Mouse (Mus musculus): Measurements from ENCODE around the gene Ankrd22. TPM values are rescaled to one million over a fixed set of nuclear protein-coding genes. Genes with fewer than 3 reads are reported as not detected.

The Ankrd22 gene
- polyA plus RNA-seq (2012; rRNA removed), result 0.10 TPM in 1 of 2 replicates, not detected in the other

DNA sequence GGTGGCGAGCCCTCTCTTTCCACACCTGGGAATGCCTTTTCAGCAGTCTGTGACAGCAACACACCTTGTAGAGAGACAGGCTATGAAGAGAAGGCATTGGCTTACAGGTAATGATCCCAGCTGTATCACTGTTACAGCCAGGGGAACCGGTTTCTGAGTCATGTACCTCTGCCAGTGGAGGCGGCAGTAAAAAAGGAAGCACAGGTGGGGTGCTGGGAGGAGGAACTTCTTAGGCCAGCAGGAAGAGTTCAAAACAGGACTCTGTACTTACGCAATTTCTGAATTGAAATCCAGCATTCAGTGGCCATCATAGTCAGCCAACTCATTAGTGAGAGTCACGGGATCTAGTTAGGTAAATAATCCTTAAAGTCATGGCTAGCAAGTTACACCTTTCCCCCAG, at the start of gene Ankrd22:
Ankrd22 (minus strand) TSS at position 163 of the 400 bp plus-strand sequence.
- 79% methylated on average over 5 of the region's 5 CpGs for WGBS
- Histone ChIP-seq H3K4me1 (ENCODE audit: control insufficient read depth, insufficient read depth, low read length) (no peaks in the 10 kb centered on the region), H3K4me3 (replicated peaks; ENCODE audit: insufficient read depth, low read depth, low read length) (no peak within 1 kb of the TSS), H3K27ac (ENCODE audit: insufficient read depth, low read length) (no peak within 1 kb of the TSS), H3K27me3 (ENCODE audit: control insufficient read depth, insufficient read depth, low read length) (no peaks in the 10 kb centered on the region)
- TF ChIP-seq CTCF (IDR thresholded peaks at IDR 0.05; ENCODE audit: borderline replicate concordance, insufficient read depth, low read depth, low read length) (no peak), POLR2A (IDR thresholded peaks at IDR 0.05; ENCODE audit: borderline replicate concordance, insufficient read depth, low read length) (no peak)
- no peak for DNase-seq

DNA sequence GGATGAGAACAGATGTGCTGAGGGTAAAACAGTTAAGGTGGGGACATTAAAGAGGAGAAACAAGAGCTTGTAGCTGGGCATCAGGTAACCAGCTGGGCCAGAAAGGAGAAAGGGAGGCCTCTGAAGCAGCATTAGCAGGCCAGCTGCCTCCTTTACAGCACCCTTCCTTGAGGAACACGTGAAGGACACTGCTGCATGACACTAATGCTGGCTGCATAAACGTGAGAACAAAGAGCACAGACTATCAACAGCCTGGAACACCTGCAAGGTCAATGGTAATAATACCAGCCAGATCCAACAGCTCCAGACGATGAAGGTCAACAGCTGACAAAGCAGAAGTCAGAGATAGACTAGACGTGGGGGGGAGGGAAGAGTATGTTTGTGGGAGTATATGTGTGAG, 48.3 kb upstream of the Ankrd22 start:
- no peak for DNase-seq
- H3K27me3 ChIP-seq (ENCODE audit: control insufficient read depth, insufficient read depth, low read length), result no peaks in the 10 kb centered on the region
- no peak overlapping the region for H3K4me3 ChIP-seq (replicated peaks; ENCODE audit: insufficient read depth, low read depth, low read length)
- TF ChIP-seq CTCF (IDR thresholded peaks at IDR 0.05; ENCODE audit: borderline replicate concordance, insufficient read depth, low read depth, low read length) (no peak), POLR2A (IDR thresholded peaks at IDR 0.05; ENCODE audit: borderline replicate concordance, insufficient read depth, low read length) (no peak)
- no peaks in the 10 kb centered on the region; the same call in 1 of the 2 replicates for H3K4me1 ChIP-seq (ENCODE audit: control insufficient read depth, insufficient read depth, low read length)
- WGBS, result 70% methylated on average over 4 of the region's 4 CpGs
- no peak overlapping the region for H3K27ac ChIP-seq (ENCODE audit: insufficient read depth, low read length)

DNA sequence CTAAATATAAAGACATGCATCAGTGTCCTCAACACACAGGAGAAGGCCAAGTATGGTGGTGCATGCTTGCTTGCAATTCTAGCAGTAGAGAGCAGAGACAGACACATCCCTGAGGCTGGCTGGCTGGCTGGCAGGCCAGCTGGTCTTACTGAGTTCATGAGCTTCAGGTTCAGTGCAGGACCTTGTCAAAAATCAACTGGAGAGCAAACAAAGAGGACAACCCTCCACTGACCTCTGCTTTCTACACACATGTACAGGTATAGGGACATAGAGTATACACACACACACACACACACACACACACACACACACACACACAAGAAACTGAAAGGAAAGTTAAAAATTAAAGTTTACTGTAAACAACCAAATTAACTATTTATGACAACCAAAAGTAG, 47.4 kb upstream of the Ankrd22 start:
- Histone ChIP-seq H3K4me1 (ENCODE audit: control insufficient read depth, insufficient read depth, low read length) (no peaks in the 10 kb centered on the region; the same call in 1 of the 2 replicates), H3K27ac (ENCODE audit: insufficient read depth, low read length) (no peak overlapping the region), H3K4me3 (replicated peaks; ENCODE audit: insufficient read depth, low read depth, low read length) (no peak overlapping the region), H3K27me3 (ENCODE audit: control insufficient read depth, insufficient read depth, low read length) (no peaks in the 10 kb centered on the region)
- TF ChIP-seq POLR2A (IDR thresholded peaks at IDR 0.05; ENCODE audit: borderline replicate concordance, insufficient read depth, low read length), result no peak
- TF ChIP-seq CTCF (IDR thresholded peaks at IDR 0.05; ENCODE audit: borderline replicate concordance, insufficient read depth, low read depth, low read length), result no peak
- no peak for DNase-seq

GRCm38 (mm10) chr19:34212489-34213250, 46.8 kb upstream of the Ankrd22 start:
- Histone ChIP-seq H3K4me1 (ENCODE audit: control insufficient read depth, insufficient read depth, low read length) (no peaks in the 10 kb centered on the region; the same call in 1 of the 2 replicates), H3K27ac (ENCODE audit: insufficient read depth, low read length) (no peak overlapping the region), H3K4me3 (replicated peaks; ENCODE audit: insufficient read depth, low read depth, low read length) (no peak overlapping the region), H3K27me3 (ENCODE audit: control insufficient read depth, insufficient read depth, low read length) (no peaks in the 10 kb centered on the region)
- no peak for DNase-seq
- no peak for TF ChIP-seq POLR2A (IDR thresholded peaks at IDR 0.05; ENCODE audit: borderline replicate concordance, insufficient read depth, low read length)
- WGBS, result 90% methylated on average over 12 of the region's 12 CpGs

GRCm38 (mm10) chr19:34210841-34211240, 45.0 kb upstream of the Ankrd22 start:
- Histone ChIP-seq H3K27ac (ENCODE audit: insufficient read depth, low read length) (no peak overlapping the region), H3K4me1 (ENCODE audit: control insufficient read depth, insufficient read depth, low read length) (no peaks in the 10 kb centered on the region; the same call in 1 of the 2 replicates), H3K27me3 (ENCODE audit: control insufficient read depth, insufficient read depth, low read length) (no peaks in the 10 kb centered on the region), H3K4me3 (replicated peaks; ENCODE audit: insufficient read depth, low read depth, low read length) (no peak overlapping the region)
- no peak for TF ChIP-seq CTCF (IDR thresholded peaks at IDR 0.05; ENCODE audit: borderline replicate concordance, insufficient read depth, low read depth, low read length)
- WGBS, result 55% methylated on average over 2 of the region's 2 CpGs
- DNase-seq, result no peak

- no peak for TF ChIP-seq POLR2A (IDR thresholded peaks at IDR 0.05; ENCODE audit: borderline replicate concordance, insufficient read depth, low read length)
- no peak for TF ChIP-seq CTCF (IDR thresholded peaks at IDR 0.05; ENCODE audit: borderline replicate concordance, insufficient read depth, low read depth, low read length)
- WGBS, result 88% methylated on average over 8 of the region's 8 CpGs
- no peak overlapping the region for H3K4me3 ChIP-seq (replicated peaks; ENCODE audit: insufficient read depth, low read depth, low read length)
- no peaks in the 10 kb centered on the region for H3K27me3 ChIP-seq (ENCODE audit: control insufficient read depth, insufficient read depth, low read length)
- no peaks in the 10 kb centered on the region; the same call in 1 of the 2 replicates for H3K4me1 ChIP-seq (ENCODE audit: control insufficient read depth, insufficient read depth, low read length)
- no peak overlapping the region for H3K27ac ChIP-seq (ENCODE audit: insufficient read depth, low read length)
- DNase-seq, result no peak
Observed at GRCm38 (mm10) chr19:34209930-34210581, 44.2 kb upstream of the Ankrd22 start.

- no peak for DNase-seq
- no peak overlapping the region for H3K4me3 ChIP-seq (replicated peaks; ENCODE audit: insufficient read depth, low read depth, low read length)
- H3K27me3 ChIP-seq (ENCODE audit: control insufficient read depth, insufficient read depth, low read length), result no peaks in the 10 kb centered on the region
- TF ChIP-seq CTCF (IDR thresholded peaks at IDR 0.05; ENCODE audit: borderline replicate concordance, insufficient read depth, low read depth, low read length), result no peak
- no peak for TF ChIP-seq POLR2A (IDR thresholded peaks at IDR 0.05; ENCODE audit: borderline replicate concordance, insufficient read depth, low read length)
- WGBS, result 90% methylated on average over 3 of the region's 3 CpGs
- no peak overlapping the region for H3K27ac ChIP-seq (ENCODE audit: insufficient read depth, low read length)
- H3K4me1 ChIP-seq (ENCODE audit: control insufficient read depth, insufficient read depth, low read length), result no peaks in the 10 kb centered on the region; the same call in 1 of the 2 replicates
Observed at GRCm38 (mm10) chr19:34209031-34209430, 43.2 kb upstream of the Ankrd22 start.

All from cerebellum, adult 2 months (tissue).